Mouse (Mus musculus) CH12.LX (cell line): ENCODE measurements at regions not wholly inside any gene's neighbourhood (a gene's known extent, or its start where the extent isn't known, plus 50 kb on each side); places are given as distances from the start of the nearest gene placed in this dataset.

Experiments
- CTCF ChIP-seq, 2 experiments: IDR thresholded peaks in 1 of 2; conservative IDR thresholded peaks in 1 of 2; 2 replicates each; pipeline ENCODE4 v1.5.1; 2011 to 2012; ENCODE audit warnings: low read depth in 2 of 2, low read length in 2 of 2, improper control_type of control experiment in 1 of 2, inconsistent platforms in 1 of 2, mild to moderate bottlenecking in 1 of 2, moderate library complexity in 1 of 2
- EP300 ChIP-seq: IDR thresholded peaks from 2 replicates; pipeline ENCODE4 v1.6.1; 2011; ENCODE audit warnings: low read length, improper control_type of control experiment
- JUND ChIP-seq: conservative IDR thresholded peaks from 2 replicates; pipeline ENCODE4 v1.6.1; 2011; ENCODE audit warnings: low read depth, low read length, improper control_type of control experiment
- RCOR1 ChIP-seq: conservative IDR thresholded peaks from 2 replicates; pipeline ENCODE4 v1.6.1; 2012; ENCODE audit warnings: low read depth, mild to moderate bottlenecking, inconsistent platforms, low read length, improper control_type of control experiment
- USF1 ChIP-seq: IDR thresholded peaks from 2 replicates; pipeline ENCODE4 v1.6.1; 2014; ENCODE audit warnings: low read depth, mild to moderate bottlenecking, inconsistent platforms, low read length, improper control_type of control experiment

DNA sequence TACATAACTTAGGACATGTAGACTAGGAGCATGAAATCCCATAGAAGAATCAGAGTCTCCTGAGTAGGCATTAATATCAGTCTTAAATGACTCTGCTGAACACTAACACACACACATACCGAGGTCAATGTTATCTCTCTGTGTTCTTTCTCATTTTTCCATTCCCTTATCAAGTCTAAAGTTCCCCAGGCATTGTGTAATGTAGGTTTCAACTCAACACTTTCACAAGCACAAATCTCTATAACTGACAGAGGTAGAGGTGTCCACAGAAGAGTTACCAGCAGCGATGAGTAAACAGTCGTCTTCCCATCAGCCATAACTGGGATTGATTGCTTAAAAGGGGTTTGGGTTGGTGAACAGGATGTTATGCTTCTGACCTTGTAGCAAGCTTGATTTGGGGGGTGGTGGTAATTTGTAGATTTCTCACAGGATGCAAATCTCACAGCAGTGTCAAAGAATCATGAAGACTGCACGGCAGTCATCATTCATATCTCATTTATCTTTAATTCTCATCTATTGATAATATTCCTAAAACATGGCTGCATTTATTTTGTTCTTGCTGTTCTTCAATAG, 187.4 kb upstream of the Rasa1 start:
- TF ChIP-seq RCOR1 (no peak), CTCF (conservative IDR thresholded peaks at IDR 0.05 in 1 of 2, IDR thresholded peaks at IDR 0.05 in 1 of 2; ENCODE audit: low read depth in 2 of 2, low read length in 2 of 2) (no peak), USF1 (no peak), EP300 (no peak), JUND (no peak)
